Mouse (Mus musculus): ENCODE results near the gene Crisp1.

The Crisp1 gene

DNA sequence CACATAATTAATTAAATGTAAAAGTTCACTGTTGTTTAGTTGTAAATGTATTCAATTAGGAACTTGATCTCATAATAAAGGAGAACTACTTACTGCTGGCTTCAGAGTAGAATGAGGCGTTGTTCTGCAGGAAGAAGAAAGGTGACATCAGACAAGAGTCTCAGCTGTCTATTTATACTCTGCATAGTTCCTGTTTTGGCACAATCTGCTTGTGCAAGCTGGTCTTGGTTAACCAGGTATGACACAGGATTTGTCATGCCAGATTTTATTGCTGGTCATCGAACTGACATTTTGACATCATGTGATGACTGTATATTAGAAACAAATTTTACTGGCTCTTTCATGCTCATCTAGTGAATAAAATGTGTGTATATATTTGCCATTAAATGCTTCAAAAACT, at the start of gene Crisp1:
Crisp1 (minus strand) TSS at position 146 of the 400 bp plus-strand sequence.
- no peak for DNase-seq (ENCODE audit: low read depth, low spot score)

DNA sequence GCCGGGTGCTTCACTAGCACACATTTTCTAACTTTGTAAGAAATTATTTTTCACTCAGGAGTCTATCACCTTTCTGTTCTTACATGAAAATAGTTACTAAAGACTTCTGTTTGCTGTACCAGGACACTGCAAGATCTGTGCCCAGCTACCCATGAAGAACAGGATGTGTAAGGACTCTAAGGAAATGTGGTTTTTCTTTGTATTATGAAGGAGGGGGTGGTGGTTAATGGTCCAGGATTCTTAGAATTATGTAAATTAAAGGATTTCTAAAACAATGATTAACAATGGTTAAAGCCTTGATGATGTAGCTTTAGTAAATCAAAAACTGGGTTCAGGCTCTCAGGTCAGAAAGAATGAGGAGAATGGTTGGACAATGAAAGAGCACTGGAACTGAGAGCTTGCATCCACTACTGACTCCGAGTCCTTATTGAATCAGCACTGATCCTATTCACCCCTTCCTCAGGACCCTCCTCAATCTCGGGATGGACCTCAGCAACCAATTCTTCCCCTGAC, 23.5 kb upstream of the Crisp1 start:
- DNase-seq (ENCODE audit: low read depth, low spot score): no peak

DNA sequence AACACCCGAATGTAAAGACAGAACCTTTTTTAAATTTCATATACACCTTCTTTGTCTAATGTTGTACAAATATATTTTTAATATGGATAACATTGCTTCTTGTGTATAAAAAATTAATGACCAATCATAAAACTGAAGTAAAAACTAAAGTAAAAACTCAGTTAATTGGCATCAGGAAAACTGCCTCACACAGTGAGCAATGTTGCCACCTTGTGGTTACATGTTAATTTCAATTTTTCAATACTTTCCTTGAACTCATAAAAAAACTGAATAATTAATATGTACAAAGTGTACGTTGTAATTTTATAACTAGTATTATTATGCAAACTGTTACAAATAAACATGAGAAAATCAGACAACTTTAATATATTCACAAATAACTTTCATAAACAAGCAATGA, 33.6 kb downstream of the Crisp1 start:
- DNase-seq (ENCODE audit: low read depth, low spot score): no peak

DNA sequence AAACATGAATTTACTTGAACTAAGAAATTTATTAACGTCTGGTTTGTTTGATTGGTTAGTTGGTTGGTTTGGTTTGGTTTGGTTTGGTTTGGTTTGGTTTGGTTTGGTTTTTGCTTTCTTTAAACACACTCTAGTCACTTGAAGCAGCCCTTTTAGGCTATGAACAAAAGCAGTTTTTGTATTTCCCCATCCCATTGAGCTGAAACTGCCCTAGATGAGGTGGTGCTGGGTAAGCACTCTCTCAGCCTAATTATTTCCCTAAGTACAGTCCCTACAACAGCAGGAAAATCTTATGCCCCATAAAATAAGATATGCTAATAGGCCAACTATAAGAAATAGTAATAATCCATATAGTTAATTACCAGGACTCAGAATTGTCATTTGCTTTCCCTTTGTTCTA, 43.5 kb downstream of the Crisp1 start:
- no peak for DNase-seq (ENCODE audit: low read depth, low spot score)

DNA sequence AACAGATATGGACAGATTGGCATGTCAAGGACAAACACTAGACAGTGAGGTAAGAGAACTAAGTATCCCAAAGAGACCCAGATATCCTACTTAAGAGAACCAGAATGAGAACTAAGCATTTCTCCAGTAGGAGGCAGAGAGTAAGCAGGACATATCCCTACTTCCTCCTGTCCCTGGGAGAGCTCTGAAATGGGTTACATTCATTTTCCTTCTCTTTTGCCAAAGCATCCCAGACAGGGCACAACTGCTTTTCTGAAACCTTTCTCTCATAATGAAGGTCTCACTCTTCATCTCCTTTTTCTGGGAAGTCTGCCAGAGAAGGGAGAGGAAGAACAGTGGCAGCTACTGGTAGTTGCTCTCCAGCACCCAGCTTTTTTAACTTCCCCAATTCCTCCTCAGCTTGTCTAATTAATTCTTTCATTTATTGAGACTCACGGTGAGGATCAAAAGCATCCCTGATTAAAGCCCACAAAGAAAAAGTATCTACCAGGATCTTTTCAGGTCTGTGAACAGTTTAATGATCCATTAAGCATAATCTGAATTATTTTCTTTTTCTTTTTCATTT, 44.0 kb downstream of the Crisp1 start:
- DNase-seq (ENCODE audit: low read depth, low spot score): no peak

DNA sequence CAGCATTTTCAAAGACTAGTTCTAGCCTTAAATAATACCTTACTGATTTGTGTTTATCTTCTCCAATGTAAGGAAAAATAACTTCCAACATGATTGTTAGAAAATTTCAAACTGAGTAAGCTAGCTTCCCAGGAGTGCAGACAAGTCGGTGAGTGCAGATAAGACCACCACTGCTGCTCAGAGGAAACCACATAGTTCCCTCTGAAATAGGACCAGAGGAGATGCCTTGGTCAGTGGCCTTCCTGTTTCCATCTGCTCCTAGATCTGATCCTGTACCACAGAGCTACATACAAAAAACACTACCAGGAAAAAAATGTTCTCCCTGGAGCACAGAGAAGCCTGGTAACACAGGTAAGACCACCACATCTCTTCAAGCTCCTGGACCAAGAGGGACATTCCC, 66.5 kb downstream of the Crisp1 start:
- no peak for DNase-seq (ENCODE audit: low read depth, low spot score)

All from telencephalon, adult 2 months (tissue).